Mouse (Mus musculus) kidney, adult 18-20 months (tissue): ENCODE data around the gene 1700129C05Rik.

Source experiments
- DNase-seq: peaks from one replicate; pipeline ENCODE4 v3.0.0; 2021

The 1700129C05Rik gene

GRCm38 (mm10) chr14:59142793-59143192 is at the start of gene 1700129C05Rik:
Gene 1700129C05Rik, minus strand, starts transcription at chr14:59142893.
- DNase-seq, result no peak

DNA sequence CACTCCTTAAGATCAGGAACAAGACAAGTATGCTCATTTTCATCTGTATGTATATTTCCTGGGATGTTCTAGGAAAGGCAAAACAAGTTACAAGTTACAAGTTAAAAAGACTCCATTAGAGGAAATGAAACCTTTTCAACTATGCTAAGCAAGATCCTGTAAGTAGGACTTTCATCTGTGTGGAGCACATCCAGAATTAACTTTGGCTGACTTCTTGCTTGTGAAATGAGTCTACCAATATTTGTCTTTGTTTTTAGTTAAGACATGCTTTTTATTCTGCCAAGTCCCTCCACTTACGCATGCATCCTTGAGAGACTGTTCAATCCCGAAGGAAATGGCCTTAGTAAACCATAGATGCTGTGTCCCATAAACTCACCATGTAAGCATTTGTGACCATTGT is 43.4 kb upstream of the 1700129C05Rik start:
- no peak for DNase-seq

- no peak for DNase-seq
Observed at GRCm38 (mm10) chr14:59185514-59185913, 42.8 kb upstream of the 1700129C05Rik start.

DNA sequence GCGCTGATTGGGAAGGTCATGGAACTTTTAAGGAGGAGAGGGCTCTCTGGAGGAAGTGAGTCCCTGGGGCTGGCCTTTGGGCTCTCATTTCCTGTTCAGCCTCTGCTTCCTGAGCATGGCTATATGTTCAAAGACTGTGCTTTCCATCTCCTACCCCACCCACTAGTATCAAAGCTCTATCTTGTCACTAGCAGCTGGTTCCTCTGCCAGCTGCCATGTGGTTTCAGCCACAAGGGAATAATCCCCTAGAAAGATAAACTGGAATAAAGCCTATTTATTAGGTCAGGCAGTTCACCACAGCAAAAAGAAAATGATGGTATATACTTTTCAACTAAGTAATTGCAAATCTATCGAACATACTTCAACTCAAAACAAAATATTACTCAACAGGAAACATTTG is 40.0 kb upstream of the 1700129C05Rik start:
- no peak for DNase-seq

DNA sequence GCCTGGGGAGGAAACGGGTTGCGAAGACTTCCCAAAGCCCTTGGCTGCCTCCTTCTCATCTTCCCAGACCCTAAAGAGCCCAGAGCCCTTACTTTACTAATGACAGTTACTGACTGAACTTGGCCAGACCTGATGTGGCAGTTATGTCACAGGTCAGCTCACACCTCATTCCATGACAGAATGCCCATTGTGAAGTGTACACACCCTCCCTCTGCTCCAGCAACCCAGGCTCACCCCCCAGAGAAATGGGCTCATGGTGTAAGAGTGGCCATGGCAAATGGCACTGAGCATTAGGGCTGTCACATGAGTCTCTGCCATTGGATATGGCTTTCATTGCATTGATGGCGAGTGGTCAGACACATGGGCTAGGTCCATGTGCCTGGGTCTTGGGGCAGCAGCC is 36.0 kb upstream of the 1700129C05Rik start, which contains the start of gene Gm5142:
Gm5142 (minus strand) TSS at position 101 of the 400 bp plus-strand sequence.
- no peak for DNase-seq

- DNase-seq, result peak; percentile 42
Observed at GRCm38 (mm10) chr14:59157016-59157698, 14.5 kb upstream of the 1700129C05Rik start.

DNA sequence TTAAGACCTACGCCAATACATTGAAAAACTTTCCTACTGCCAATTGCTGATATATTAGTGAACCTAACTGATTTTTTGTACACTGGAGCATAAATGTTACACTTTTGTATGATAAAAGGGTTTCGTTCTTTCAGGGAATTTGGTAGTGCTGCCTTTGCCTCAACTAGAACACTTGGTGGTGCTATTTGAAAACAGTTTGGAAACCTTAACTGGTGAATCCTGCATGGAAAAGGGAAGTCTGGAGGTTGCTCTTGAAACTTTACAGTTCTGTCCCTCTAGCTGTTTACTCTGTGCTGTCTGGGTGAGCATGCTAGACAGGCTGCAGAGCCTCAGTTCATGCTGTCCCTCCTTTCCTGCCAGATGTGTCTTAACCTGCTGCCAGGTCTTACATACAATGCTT is 12.9 kb upstream of the 1700129C05Rik start:
- DNase-seq, result peak; percentile 9

GRCm38 (mm10) chr14:59114281-59114680 is 28.4 kb downstream of the 1700129C05Rik start:
- no peak for DNase-seq

DNA sequence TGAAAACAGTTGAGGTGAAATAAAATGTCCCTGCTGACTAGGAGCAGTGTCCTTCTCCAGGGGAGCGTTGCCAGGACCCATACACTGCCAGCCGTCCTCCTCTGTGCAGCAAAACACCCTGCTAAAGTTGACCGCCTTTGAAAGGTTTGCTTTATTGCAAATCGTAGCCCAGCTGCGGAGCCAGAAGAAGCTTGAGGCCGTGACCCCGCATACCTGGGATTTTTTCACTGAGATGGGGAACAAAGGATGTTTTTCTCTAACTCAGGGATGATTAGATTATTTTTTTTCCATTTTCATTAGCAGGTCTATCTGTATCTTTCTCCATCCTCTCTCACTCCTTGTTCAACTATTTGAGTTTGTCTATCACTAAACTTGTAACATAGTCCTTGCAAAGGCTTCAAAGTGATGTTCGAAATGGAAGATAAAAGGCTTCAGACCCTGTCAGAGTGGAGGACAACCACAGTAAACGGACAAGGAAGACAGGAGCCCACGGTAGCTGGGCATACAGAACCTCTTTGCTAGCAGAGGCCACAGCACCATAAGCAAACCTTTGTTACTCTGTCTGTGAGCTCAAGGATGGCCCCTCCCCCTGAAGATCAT is 38.6 kb downstream of the 1700129C05Rik start:
- no peak for DNase-seq

- peak; percentile 50 for DNase-seq
Observed at GRCm38 (mm10) chr14:59093601-59094000, 49.1 kb downstream of the 1700129C05Rik start.

GRCm38 (mm10) chr14:59084396-59084795 is 58.3 kb downstream of the 1700129C05Rik start:
- peak; percentile 27 for DNase-seq
